Mouse (Mus musculus): ENCODE measurements around the gene Ccdc186. TPM values are rescaled to one million over a fixed set of nuclear protein-coding genes. Genes with fewer than 3 reads are reported as not detected.

Ccdc186 gene
- polyA plus RNA-seq (2016; fragmentation: Nextera tagmentation; extraction: Ambion mirVana) = 14.2 and 14.4 TPM in 2 replicates

- DNase-seq (ENCODE audit: extremely low spot score, low spot score) = peak; percentile 97
- 0% methylated on average over 79 of the region's 79 CpGs for WGBS
These were observed at the start of gene Ccdc186 for GRCm38 (mm10) chr19:56821798-56822447. Ccdc186 (minus strand) TSS chr19:56822190.

DNA sequence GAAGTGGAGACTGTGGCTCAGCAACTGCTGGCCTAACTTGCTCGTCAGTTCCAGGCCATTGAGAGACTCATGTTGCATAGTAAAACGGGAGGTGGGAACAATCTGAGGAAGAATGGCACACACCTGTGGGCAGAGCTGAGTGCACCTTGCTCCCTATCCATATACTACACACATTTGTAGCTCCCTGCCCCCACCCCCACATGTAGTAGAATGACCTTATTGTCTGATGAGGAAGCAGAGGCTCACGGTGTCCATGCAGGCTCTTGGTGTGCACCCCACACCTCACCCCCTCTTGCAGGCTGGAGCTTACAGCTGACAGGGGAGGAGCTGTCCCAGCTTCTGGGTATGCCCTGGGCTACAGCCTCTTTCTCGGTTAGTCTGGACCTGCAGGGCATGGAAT is 45.7 kb upstream of the Ccdc186 start:
- no peak overlapping the region for H3K4me3 ChIP-seq
- peaks cover 32% of the 10 kb centered on the region for H3K27me3 ChIP-seq (ENCODE audit: poor library complexity, severe bottlenecking)
- H3K9me3 ChIP-seq = no peaks in the 10 kb centered on the region
- WGBS = 72% methylated on average over 4 of the region's 4 CpGs
- H3K27ac ChIP-seq = no peak overlapping the region
- no peaks in the 10 kb centered on the region for H3K36me3 ChIP-seq (replicated peaks)
- no peak for DNase-seq (ENCODE audit: extremely low spot score, low spot score)
- peaks cover 11% of the 10 kb centered on the region for H3K4me1 ChIP-seq

More at GRCm38 (mm10) chr19:56821798-56822447, at the start of gene Ccdc186:
- peaks cover 21% of the 10 kb centered on the region for H3K4me1 ChIP-seq
- H3K36me3 ChIP-seq (replicated peaks) = no peaks in the 10 kb centered on the region; the same call in 1 of the 2 replicates
- H3K27ac ChIP-seq = peak within 1 kb of the TSS; percentile 94
- H3K27me3 ChIP-seq (ENCODE audit: poor library complexity, severe bottlenecking) = peaks cover 32% of the 10 kb centered on the region
- peak within 1 kb of the TSS; percentile 99 for H3K4me3 ChIP-seq
- H3K9me3 ChIP-seq = peaks cover 6% of the 10 kb centered on the region; the same call in 1 of the 2 replicates

GRCm38 (mm10) chr19:56856455-56856854 is 34.5 kb upstream of the Ccdc186 start:
- Histone ChIP-seq H3K27me3 (ENCODE audit: poor library complexity, severe bottlenecking) (no peaks in the 10 kb centered on the region), H3K4me1 (peaks cover 15% of the 10 kb centered on the region), H3K4me3 (no peak overlapping the region), H3K9me3 (no peaks in the 10 kb centered on the region; the same call in 1 of the 2 replicates), H3K36me3 (replicated peaks) (no peaks in the 10 kb centered on the region), H3K27ac (no peak overlapping the region)
- no peak for DNase-seq (ENCODE audit: extremely low spot score, low spot score)
- 56% methylated on average over 5 of the region's 5 CpGs for WGBS

GRCm38 (mm10) chr19:56852590-56852989 is 30.6 kb upstream of the Ccdc186 start:
- peaks cover 4% of the 10 kb centered on the region for H3K4me1 ChIP-seq
- H3K27me3 ChIP-seq (ENCODE audit: poor library complexity, severe bottlenecking) = no peaks in the 10 kb centered on the region
- H3K27ac ChIP-seq = no peak overlapping the region
- DNase-seq (ENCODE audit: extremely low spot score, low spot score) = no peak
- no peak overlapping the region for H3K4me3 ChIP-seq
- peaks cover 7% of the 10 kb centered on the region for H3K9me3 ChIP-seq
- H3K36me3 ChIP-seq (replicated peaks) = no peaks in the 10 kb centered on the region

DNA sequence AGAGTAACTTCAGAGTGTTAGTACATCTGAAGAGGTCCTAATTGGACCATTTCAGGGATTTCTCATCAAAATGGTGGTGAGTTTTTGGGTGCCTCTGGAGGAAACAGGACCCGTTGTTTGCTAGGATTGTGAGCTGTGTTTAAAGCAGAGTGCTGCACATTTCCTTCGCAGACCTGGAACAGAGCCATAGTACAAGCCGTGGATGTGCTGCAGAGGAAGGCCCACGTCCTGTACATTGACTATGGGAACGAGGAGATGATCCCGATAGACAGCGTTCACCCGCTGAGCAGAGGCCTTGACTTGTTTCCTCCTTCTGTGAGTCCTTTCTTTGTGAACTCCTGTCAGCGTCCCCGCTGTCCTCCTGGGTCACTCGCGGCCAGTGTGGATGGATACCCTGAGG is 21.0 kb upstream of the Ccdc186 start:
- H3K27ac ChIP-seq = no peak overlapping the region

GRCm38 (mm10) chr19:56838942-56839706 is 17.1 kb upstream of the Ccdc186 start:
- Histone ChIP-seq H3K27me3 (ENCODE audit: poor library complexity, severe bottlenecking) (no peaks in the 10 kb centered on the region), H3K9me3 (no peaks in the 10 kb centered on the region), H3K36me3 (replicated peaks) (no peaks in the 10 kb centered on the region), H3K4me1 (peaks cover 16% of the 10 kb centered on the region), H3K27ac (0 out of 2 replicates have a peak overlapping the region, but pooled peaks have one; percentile 16), H3K4me3 (no peak overlapping the region)
- WGBS = 83% methylated on average over 17 of the region's 17 CpGs
- no peak for DNase-seq (ENCODE audit: extremely low spot score, low spot score)

More for the DNA sequence above, 21.0 kb upstream of the Ccdc186 start:
- Histone ChIP-seq H3K36me3 (replicated peaks) (no peaks in the 10 kb centered on the region), H3K4me1 (peaks cover 9% of the 10 kb centered on the region), H3K4me3 (no peak overlapping the region), H3K27me3 (ENCODE audit: poor library complexity, severe bottlenecking) (no peaks in the 10 kb centered on the region), H3K9me3 (peaks cover 16% of the 10 kb centered on the region)
- WGBS = 85% methylated on average over 12 of the region's 12 CpGs
- DNase-seq (ENCODE audit: extremely low spot score, low spot score) = no peak

GRCm38 (mm10) chr19:56835340-56835739 is 13.3 kb upstream of the Ccdc186 start:
- Histone ChIP-seq H3K27ac (no peak overlapping the region; the same call in 1 of the 2 replicates), H3K9me3 (no peaks in the 10 kb centered on the region), H3K27me3 (ENCODE audit: poor library complexity, severe bottlenecking) (no peaks in the 10 kb centered on the region), H3K4me1 (peaks cover 16% of the 10 kb centered on the region), H3K4me3 (no peak overlapping the region), H3K36me3 (replicated peaks) (no peaks in the 10 kb centered on the region)
- WGBS = 69% methylated on average over 9 of the region's 9 CpGs
- DNase-seq (ENCODE audit: extremely low spot score, low spot score) = no peak

- H3K4me3 ChIP-seq = no peak overlapping the region
- H3K9me3 ChIP-seq = peaks cover 6% of the 10 kb centered on the region; the same call in 1 of the 2 replicates
- peaks cover 25% of the 10 kb centered on the region for H3K27me3 ChIP-seq (ENCODE audit: poor library complexity, severe bottlenecking)
- WGBS = 89% methylated on average over 4 of the region's 4 CpGs
- no peaks in the 10 kb centered on the region for H3K36me3 ChIP-seq (replicated peaks)
- H3K27ac ChIP-seq = no peak overlapping the region
- 0 out of 2 replicates have a peak, but pooled peaks cover 1% of the 10 kb centered on the region for H3K4me1 ChIP-seq
- DNase-seq (ENCODE audit: extremely low spot score, low spot score) = no peak
These were observed 8.2 kb upstream of the Ccdc186 start for GRCm38 (mm10) chr19:56830163-56830562.

- no peak overlapping the region for H3K27ac ChIP-seq
- 91% methylated on average over 9 of the region's 9 CpGs for WGBS
- no peaks in the 10 kb centered on the region for H3K36me3 ChIP-seq (replicated peaks)
- H3K4me3 ChIP-seq = no peak overlapping the region
- H3K4me1 ChIP-seq = no peaks in the 10 kb centered on the region
- peaks cover 6% of the 10 kb centered on the region; the same call in 1 of the 2 replicates for H3K9me3 ChIP-seq
- DNase-seq (ENCODE audit: extremely low spot score, low spot score) = no peak
- H3K27me3 ChIP-seq (ENCODE audit: poor library complexity, severe bottlenecking) = peaks cover 27% of the 10 kb centered on the region
These were observed 7.3 kb upstream of the Ccdc186 start for GRCm38 (mm10) chr19:56829267-56829666.

DNA sequence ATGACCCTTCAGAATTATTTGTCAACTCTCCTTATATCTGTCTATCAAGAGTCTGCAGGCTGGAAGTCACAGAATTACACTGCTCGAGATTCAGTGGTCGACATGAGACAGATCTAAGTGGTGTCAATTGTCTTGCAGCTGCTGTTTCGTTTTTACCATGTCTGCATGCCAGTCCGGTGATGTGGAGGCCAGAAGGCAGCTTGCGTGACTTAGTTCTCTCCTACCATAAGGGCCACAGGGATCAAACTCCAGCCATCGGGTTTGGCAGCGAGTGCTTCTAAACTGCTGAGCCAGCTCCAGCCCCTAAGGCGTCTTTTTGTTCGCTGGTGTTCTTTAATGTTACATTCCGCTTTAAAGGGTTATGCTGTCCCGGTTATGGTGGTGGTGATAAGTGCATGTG is 6.3 kb upstream of the Ccdc186 start:
- Histone ChIP-seq H3K4me3 (no peak overlapping the region), H3K27ac (no peak overlapping the region), H3K27me3 (ENCODE audit: poor library complexity, severe bottlenecking) (peaks cover 36% of the 10 kb centered on the region), H3K4me1 (no peaks in the 10 kb centered on the region), H3K9me3 (peaks cover 6% of the 10 kb centered on the region; the same call in 1 of the 2 replicates), H3K36me3 (replicated peaks) (no peaks in the 10 kb centered on the region)
- DNase-seq (ENCODE audit: extremely low spot score, low spot score) = no peak
- 88% methylated on average over 11 of the region's 11 CpGs for WGBS

DNA sequence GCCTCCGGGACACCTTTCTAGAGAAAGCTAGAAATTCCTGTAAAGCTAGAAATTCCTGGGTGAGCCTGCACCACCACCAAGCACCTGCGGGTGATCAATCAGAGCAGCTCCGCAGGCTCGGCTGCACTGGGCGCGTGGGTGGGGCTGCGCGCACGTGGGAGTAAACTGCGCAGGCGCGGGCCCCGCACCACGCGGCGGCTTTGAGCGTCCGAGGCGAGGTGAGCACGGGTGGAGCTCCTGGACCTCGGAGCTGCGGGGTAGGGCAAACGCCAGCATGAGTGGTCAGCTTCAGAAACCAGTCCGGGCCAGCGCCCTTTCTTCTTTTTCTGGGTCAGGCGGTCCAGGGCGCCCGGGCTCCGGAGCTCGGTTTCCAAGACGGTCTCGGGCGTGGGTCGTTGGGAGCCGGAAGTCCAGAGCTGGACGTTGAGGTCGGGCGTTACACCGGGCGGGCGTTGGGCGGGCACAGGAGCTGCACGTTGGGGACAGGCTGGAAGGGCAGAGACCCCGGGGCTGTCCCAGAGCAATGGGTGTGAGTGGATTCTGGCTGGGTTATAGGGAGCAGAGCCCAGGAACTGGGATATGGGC is 4.1 kb upstream of the Ccdc186 start, which contains the start of gene Tdrd1:
Gene Tdrd1 (plus strand): TSS at position 163 of the 585 bp plus-strand sequence.
- no peak for DNase-seq (ENCODE audit: extremely low spot score, low spot score)
- peak within 1 kb of the TSS; percentile 27; the same call in 1 of the 2 replicates for H3K4me3 ChIP-seq

DNA sequence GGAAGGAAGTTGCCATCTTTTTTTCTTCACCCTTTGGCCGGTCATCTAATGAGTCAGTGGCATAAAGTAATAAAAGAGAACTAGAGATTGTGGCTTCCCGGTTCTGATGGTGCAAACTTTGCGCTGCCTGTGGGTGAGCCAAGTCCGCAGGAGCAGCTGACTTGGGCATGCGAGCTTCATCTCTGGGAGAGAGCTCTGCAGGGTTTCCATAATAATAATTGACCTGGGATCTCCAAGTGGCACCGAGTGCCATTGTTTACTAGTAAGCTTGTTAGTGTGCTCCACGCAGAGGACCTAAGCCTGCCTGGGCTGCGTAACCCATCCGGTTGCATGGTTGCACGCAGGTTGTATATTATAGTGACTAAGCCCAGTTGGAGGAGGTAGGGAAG is 452 bp upstream of the Ccdc186 start:
- peaks cover 21% of the 10 kb centered on the region for H3K4me1 ChIP-seq
- DNase-seq (ENCODE audit: extremely low spot score, low spot score) = no peak
- H3K9me3 ChIP-seq = peaks cover 6% of the 10 kb centered on the region; the same call in 1 of the 2 replicates
- peak overlapping the region; percentile 99 for H3K4me3 ChIP-seq
- H3K27me3 ChIP-seq (ENCODE audit: poor library complexity, severe bottlenecking) = peaks cover 38% of the 10 kb centered on the region
- WGBS = 25% methylated on average over 10 of the region's 10 CpGs
- H3K27ac ChIP-seq = peak overlapping the region; percentile 94
- H3K36me3 ChIP-seq (replicated peaks) = no peaks in the 10 kb centered on the region; the same call in 1 of the 2 replicates

More for the DNA sequence above, 4.1 kb upstream of the Ccdc186 start, which contains the start of gene Tdrd1:
- H3K4me1 ChIP-seq = peaks cover 10% of the 10 kb centered on the region
- H3K9me3 ChIP-seq = peaks cover 6% of the 10 kb centered on the region; the same call in 1 of the 2 replicates
- H3K27me3 ChIP-seq (ENCODE audit: poor library complexity, severe bottlenecking) = peaks cover 40% of the 10 kb centered on the region
- 62% methylated on average over 44 of the region's 44 CpGs for WGBS
- H3K27ac ChIP-seq = no peak within 1 kb of the TSS
- no peaks in the 10 kb centered on the region for H3K36me3 ChIP-seq (replicated peaks)

All from forebrain, embryonic 10.5 days (tissue).